Mouse (Mus musculus) intestine, postnatal 0 days (tissue): ENCODE results near the gene Mtf1. TPM values are rescaled to one million over a fixed set of nuclear protein-coding genes. Genes with fewer than 3 reads are reported as not detected.

Source experiments
- ATAC-seq: fragments of 200-750 bp; cut with Nextera tagmentation; 2 replicates; pipeline ENCODE4 v1.8.0; 2017; ENCODE audit warnings: mild to moderate bottlenecking, moderate TSS enrichment, moderate library complexity
- H3K27ac ChIP-seq: fragments of 300-500 bp; sonication (generic); 2 replicates; pipeline ENCODE4 v1.5.1; 2014; ENCODE audit warnings: mild to moderate bottlenecking, low read depth, low read length, moderate library complexity
- H3K27me3 ChIP-seq: fragments of 300-500 bp; sonication (generic); replicated peaks from 2 replicates; pipeline ENCODE4 v1.6.1; 2014; ENCODE audit warnings: low read length, mixed read lengths; ENCODE audit not compliant: control insufficient read depth, insufficient read depth
- H3K36me3 ChIP-seq: fragments of 300-500 bp; sonication (generic); 2 replicates; pipeline ENCODE4 v1.6.1; 2014; ENCODE audit warnings: mild to moderate bottlenecking, moderate library complexity; ENCODE audit not compliant: control insufficient read depth, insufficient read depth
- H3K4me1 ChIP-seq: fragments of 300-500 bp; sonication (generic); replicated peaks from 2 replicates; pipeline ENCODE4 v1.6.1; 2014; ENCODE audit warnings: antibody characterized with exemption, low read length, mixed read lengths; ENCODE audit not compliant: control insufficient read depth, insufficient read depth
- H3K4me2 ChIP-seq: fragments of 300-500 bp; sonication (generic); replicated peaks from 2 replicates; pipeline ENCODE4 v1.6.1; 2014; ENCODE audit warnings: low read depth, mild to moderate bottlenecking, moderate library complexity
- H3K4me3 ChIP-seq: fragments of 300-500 bp; sonication (generic); 2 replicates; pipeline ENCODE4 v1.5.1; 2014; ENCODE audit warnings: low read depth, low read length
- H3K9ac ChIP-seq: fragments of 300-500 bp; sonication (generic); 2 replicates; pipeline ENCODE4 v1.6.1; 2014; ENCODE audit warnings: mild to moderate bottlenecking, low read depth, low read length
- H3K9me3 ChIP-seq: fragments of 300-500 bp; sonication (generic); 2 replicates; pipeline ENCODE4 v1.6.1; 2016; ENCODE audit warnings: mixed run types; ENCODE audit not compliant: control insufficient read depth
- CTCF ChIP-seq: sonication (generic); IDR thresholded peaks from 2 replicates; pipeline ENCODE4 v1.5.1; 2016; ENCODE audit warnings: low read depth, mild to moderate bottlenecking, control low read depth, antibody characterized with exemption, moderate library complexity
- WGBS: fragments of 180-500 bp; shearing (Covaris S2); extraction: QIAGEN DNeasy Blood & Tissue Kit; methylation state at CpG from one replicate; pipeline ENCODE4 v1.1.7; 2014; 5-methylcytosine and 5-hydroxymethylcytosine counted together
- polyA plus RNA-seq: library from polyadenylated mRNA; unstranded; fragments of >200 nt; fragmentation: Nextera tagmentation; extraction: Ambion mirVana; gene quantifications from 2 replicates; pipeline ENCODE4 v1.2.1, GENCODE M21; 2015

The Mtf1 gene
- polyA plus RNA-seq, 1 experiment from 2014 or later: 10.4 TPM

DNA sequence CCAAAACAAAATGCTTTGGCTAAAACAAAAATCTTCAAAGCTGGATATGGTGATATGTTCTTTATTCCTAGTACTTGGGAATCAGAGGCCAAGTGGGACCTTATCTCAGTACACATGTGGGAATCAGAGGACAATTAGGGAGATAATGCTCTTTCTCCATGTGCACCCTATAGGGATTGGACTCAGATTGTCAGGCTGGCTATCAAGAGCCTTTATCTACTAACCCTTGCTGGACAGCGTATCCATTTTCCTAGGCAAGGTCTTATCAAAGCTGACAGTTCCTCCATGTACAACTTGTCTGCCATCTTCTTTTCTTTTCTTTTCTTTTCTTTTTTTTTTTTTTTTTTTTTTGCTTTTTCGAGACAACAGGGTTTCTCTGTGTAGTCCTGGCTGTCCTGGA lies 28.5 kb upstream of the Mtf1 start:
- no peak for TF ChIP-seq CTCF
- 70% methylated on average over 2 of the region's 2 CpGs for WGBS
- no peak for ATAC-seq
- no peak overlapping the region for H3K9ac ChIP-seq
- no peak overlapping the region for H3K4me3 ChIP-seq
- peak overlapping the region; percentile 54 for H3K27ac ChIP-seq
- H3K4me2 ChIP-seq: no peak overlapping the region
- H3K36me3 ChIP-seq: peaks cover 11% of the 10 kb centered on the region
- H3K27me3 ChIP-seq: no peaks in the 10 kb centered on the region
- H3K4me1 ChIP-seq: peaks cover 12% of the 10 kb centered on the region; the same call in 1 of the 2 replicates
- H3K9me3 ChIP-seq: no peaks in the 10 kb centered on the region

DNA sequence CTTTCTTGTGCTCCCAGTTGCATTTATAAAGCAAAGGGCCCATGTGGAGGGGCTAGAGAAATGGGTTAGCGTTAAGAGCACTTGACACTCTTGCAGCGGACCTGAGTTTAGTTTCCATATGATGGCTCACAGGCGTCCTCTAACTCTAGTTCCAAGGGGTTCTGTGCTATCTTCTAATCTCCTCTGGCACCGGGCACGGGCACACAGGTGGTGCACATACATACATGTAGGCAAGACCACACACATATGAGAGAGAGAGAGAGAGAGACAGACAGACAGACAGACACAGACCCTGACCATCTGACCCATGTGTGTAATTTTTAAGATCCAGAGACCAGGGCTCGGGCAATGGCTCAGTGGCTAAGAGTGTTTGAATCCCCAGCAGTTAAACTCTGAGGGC lies 27.9 kb upstream of the Mtf1 start:
- Histone ChIP-seq H3K27me3 (no peaks in the 10 kb centered on the region), H3K9ac (no peak overlapping the region), H3K36me3 (peaks cover 16% of the 10 kb centered on the region), H3K4me1 (peaks cover 12% of the 10 kb centered on the region; the same call in 1 of the 2 replicates), H3K4me3 (no peak overlapping the region), H3K4me2 (no peak overlapping the region), H3K9me3 (no peaks in the 10 kb centered on the region), H3K27ac (peak overlapping the region; percentile 68; the same call in 1 of the 2 replicates)
- 89% methylated on average over 6 of the region's 6 CpGs for WGBS
- ATAC-seq: no peak
- TF ChIP-seq CTCF: no peak

GRCm38 (mm10) chr4:124774429-124774828 lies 27.5 kb upstream of the Mtf1 start:
- no peak overlapping the region for H3K4me2 ChIP-seq
- 46% methylated on average over 2 of the region's 2 CpGs for WGBS
- no peak for TF ChIP-seq CTCF
- ATAC-seq: no peak
- no peaks in the 10 kb centered on the region for H3K27me3 ChIP-seq
- no peak overlapping the region for H3K9ac ChIP-seq
- H3K9me3 ChIP-seq: no peaks in the 10 kb centered on the region
- no peak overlapping the region for H3K4me3 ChIP-seq
- H3K27ac ChIP-seq: peak overlapping the region; percentile 68
- peaks cover 21% of the 10 kb centered on the region for H3K36me3 ChIP-seq
- H3K4me1 ChIP-seq: peaks cover 12% of the 10 kb centered on the region; the same call in 1 of the 2 replicates

DNA sequence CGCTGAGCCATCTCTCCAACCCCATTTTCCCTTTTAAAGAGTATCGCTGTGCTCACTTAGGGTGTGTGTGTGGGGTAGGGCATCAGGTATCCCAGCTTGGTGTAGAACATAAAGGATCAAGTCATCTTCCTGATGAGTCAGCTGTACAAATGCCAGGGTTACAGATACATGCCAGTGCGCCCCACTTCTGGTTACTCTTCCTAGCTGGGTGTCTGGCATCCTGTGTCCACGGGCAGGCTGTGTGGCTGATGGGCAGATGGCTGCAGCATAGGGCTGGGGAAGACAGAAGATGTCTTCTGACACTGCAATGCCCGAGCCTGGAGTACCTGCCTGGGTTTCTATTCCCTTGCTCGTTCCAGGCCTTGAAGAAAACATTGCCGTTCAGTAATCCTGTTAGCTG lies 20.5 kb upstream of the Mtf1 start:
- no peak for ATAC-seq
- no peaks in the 10 kb centered on the region for H3K27me3 ChIP-seq
- H3K27ac ChIP-seq: no peak overlapping the region
- WGBS: 92% methylated on average over 7 of the region's 7 CpGs
- no peak overlapping the region for H3K4me3 ChIP-seq
- H3K9ac ChIP-seq: no peak overlapping the region
- no peak for TF ChIP-seq CTCF
- H3K9me3 ChIP-seq: no peaks in the 10 kb centered on the region
- peaks cover 83% of the 10 kb centered on the region for H3K36me3 ChIP-seq
- H3K4me2 ChIP-seq: no peak overlapping the region
- H3K4me1 ChIP-seq: no peaks in the 10 kb centered on the region

DNA sequence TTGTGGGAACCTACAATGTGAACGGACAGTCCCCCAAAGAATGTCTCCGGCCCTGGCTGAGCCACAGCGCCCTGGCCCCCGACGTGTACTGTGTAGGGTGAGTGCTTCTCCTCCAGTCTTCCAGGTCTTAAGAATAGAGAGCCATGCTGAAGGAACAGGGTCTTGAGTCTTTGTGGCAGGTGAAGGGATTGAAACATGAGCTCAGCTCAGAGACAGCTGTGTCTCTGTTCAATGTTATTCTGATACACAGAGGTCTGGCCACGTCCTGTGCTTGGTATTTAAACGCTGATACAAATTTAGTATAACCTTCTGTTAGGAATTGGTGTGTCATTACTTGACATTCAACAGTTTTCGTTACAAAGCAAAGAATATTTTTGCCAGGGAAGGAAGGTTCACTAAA lies 19.5 kb upstream of the Mtf1 start:
- Histone ChIP-seq H3K4me2 (no peak overlapping the region), H3K9ac (no peak overlapping the region), H3K27me3 (no peaks in the 10 kb centered on the region), H3K9me3 (no peaks in the 10 kb centered on the region), H3K36me3 (peaks cover 90% of the 10 kb centered on the region), H3K4me1 (no peaks in the 10 kb centered on the region), H3K27ac (no peak overlapping the region), H3K4me3 (no peak overlapping the region)
- ATAC-seq: no peak
- no peak for TF ChIP-seq CTCF
- WGBS: 90% methylated on average over 8 of the region's 8 CpGs

- Histone ChIP-seq H3K36me3 (peaks cover 90% of the 10 kb centered on the region), H3K9me3 (no peaks in the 10 kb centered on the region), H3K4me3 (no peak overlapping the region), H3K27me3 (no peaks in the 10 kb centered on the region), H3K4me1 (no peaks in the 10 kb centered on the region), H3K4me2 (no peak overlapping the region), H3K27ac (no peak overlapping the region), H3K9ac (no peak overlapping the region)
- WGBS: 89% methylated on average over 8 of the region's 8 CpGs
- ATAC-seq: no peak
- no peak for TF ChIP-seq CTCF
Observed at GRCm38 (mm10) chr4:124783937-124784336, 18.0 kb upstream of the Mtf1 start.

DNA sequence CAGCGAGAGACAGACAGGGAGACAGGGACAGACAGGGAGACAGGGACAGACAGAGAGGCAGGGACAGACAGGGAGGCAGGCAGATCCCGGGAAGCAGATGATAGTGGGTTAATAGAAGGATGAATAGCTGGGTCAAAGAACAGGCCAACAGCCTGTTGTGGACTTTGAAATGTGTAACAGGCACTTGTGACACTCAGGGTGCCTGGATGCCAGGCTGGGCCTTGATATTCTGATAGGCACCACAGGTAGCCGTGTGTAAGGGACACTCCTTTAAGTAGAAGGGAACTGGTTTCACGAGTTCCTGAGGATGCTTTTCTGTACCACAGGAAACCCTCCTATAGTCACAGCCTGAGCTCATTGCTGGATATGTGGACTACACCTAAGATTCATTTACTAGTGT lies 11.9 kb upstream of the Mtf1 start:
- H3K9ac ChIP-seq: no peak overlapping the region
- H3K36me3 ChIP-seq: peaks cover 85% of the 10 kb centered on the region
- H3K27ac ChIP-seq: peak overlapping the region; percentile 73
- TF ChIP-seq CTCF: no peak
- peak; percentile 84 for ATAC-seq
- no peaks in the 10 kb centered on the region for H3K4me1 ChIP-seq
- H3K4me3 ChIP-seq: no peak overlapping the region
- H3K9me3 ChIP-seq: no peaks in the 10 kb centered on the region
- WGBS: 59% methylated on average over 4 of the region's 4 CpGs
- H3K4me2 ChIP-seq: no peak overlapping the region
- no peaks in the 10 kb centered on the region for H3K27me3 ChIP-seq
